Mouse (Mus musculus) right cerebral cortex, adult 18-20 months (tissue): ENCODE measurements at regions not wholly inside any gene's neighbourhood (a gene's known extent, or its start where the extent isn't known, plus 50 kb on each side); places are given as distances from the start of the nearest gene placed in this dataset.

ENCODE experiments used
- DNase-seq: peaks from one replicate; pipeline ENCODE4 v3.0.0; 2022; ENCODE audit warnings: mixed read lengths

DNA sequence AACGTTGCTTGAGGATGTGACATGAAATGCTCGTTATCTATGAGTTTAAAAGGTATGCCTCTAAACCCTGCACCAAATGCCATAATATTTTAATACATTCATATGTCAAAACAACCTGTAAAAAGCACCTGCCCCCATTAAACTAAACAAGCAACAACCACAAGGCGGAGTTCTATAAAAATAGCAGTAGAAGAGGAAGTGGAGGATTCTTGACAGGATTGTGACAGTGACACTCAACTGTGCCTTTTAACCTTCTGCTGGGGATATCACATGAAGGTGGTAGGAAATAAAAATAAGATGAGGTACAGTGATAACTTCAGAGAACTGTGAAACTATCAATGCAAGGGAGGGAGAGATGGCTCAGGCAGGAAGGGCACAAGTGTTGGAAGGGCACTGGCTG, 58.6 kb upstream of the Dbx2 start:
- DNase-seq = no peak

DNA sequence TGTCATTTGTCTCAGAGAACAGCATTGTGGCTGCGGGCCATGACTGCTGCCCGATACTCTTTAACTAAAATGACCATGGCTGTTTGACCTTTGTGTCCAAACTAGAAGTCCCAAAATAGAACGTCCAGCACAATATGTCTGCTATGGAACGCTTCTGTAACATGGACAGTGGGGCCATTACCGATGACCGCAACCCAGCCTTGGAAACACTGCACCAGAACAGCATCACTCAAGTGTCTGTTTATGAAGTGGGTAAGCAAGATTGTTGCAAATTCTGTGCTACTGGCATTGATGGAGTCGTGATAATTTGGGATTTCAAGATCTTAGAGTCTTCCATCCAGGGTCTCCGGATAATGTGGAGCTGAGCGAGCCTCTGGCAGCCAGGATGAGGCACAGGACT, 60.2 kb upstream of the Dbx2 start:
- DNase-seq = no peak

DNA sequence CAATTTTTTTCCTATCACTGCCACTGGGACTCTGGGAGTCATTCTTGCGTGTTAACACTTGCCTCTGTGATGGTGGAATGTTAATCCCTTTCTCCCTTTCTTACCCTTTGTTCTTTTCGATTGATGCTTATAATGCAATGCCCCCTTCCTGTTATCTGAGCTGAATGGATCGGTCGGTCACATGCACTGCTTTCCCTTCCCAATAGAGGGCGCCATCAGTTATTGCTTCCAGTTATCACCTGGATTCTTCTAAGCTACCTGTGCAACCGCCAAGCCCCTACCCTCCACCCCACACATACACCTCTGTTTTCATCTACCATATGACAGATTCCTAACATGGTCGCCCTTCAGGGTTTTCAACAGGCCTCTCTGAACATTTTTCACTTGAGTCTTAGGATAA, 66.9 kb upstream of the Ano6 start:
- no peak for DNase-seq

DNA sequence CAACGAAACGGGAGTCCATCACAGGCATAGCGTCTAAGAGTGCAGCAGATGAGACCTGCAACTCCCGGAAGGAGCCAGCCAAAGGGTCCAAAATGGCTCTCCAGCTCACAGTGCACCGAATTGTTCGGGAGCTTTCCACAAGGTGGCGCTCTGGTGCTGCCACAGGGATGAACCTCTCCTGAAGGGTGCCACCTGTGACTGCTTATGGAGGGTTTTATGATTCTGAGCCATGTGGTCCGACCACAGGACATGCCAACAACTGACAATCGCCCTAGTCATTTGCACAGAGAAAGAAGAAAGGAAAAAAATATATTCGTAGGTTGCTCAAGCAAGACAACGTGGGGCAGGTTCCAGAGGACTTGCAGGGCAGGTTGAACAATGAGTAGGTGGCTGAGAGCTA, 64.8 kb upstream of the Ano6 start:
- peak; percentile 79 for DNase-seq

DNA sequence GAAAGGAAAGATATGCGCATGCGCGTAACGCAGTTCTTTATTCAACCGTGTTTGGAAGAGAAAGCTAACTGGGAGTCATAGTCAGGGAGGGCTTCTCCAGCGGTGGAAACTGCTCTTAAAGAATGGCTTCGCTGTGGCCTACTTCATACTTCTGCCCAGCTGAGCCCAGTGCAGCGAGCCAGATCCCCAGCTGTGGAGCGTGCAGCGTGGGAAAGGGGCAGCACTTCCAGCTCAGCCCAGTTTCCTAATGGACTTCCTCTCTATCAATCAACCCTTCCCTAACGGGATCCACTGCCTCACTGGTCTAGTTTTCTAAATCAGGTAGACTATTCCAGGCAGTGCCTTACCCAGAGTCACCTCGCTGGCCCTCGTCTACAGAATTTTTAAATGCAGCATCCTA, 64.1 kb upstream of the Ano6 start:
- no peak for DNase-seq

DNA sequence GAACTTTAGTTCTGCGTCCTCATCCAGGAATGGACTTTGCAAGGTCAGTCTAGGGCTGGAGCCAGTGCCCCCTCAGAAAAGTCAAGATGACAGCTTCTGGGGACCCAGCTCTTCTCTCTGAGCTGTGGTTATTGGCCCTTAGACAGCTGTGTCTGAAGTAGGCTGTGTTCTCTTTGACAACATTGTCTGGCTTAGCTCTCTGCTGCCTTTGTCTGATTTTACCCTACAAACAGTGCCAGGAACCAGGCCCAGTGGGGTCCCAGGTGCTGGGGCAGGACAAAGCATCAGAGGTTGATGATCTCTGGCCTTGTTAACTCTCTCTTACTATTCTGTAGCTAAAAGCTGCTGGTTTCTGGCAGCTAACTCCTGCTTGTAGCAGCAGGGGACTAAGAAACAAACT, 54.9 kb upstream of the Ano6 start:
- DNase-seq = no peak
